Mouse (Mus musculus): Measurements from ENCODE around the gene Dusp12.

- TF ChIP-seq GATA2 (IDR thresholded peaks at IDR 0.05; ENCODE audit: borderline replicate concordance, low read depth, low read length) (no peak), CTCF (IDR thresholded peaks at IDR 0.05; ENCODE audit: low read depth, low read length) (no peak), GATA1 (IDR thresholded peaks at IDR 0.05; ENCODE audit: borderline replicate concordance, low read length) (no peak), TAL1 (conservative IDR thresholded peaks at IDR 0.05; ENCODE audit: low read depth, low read length) (no peak)
Measured at GRCm38 (mm10) chr1:170839685-170840084, 45.7 kb downstream of the Dusp12 start.

All from G1E (cell line).